Mouse (Mus musculus) myocyte (in vitro differentiated cells): ENCODE results near the gene Fpgt.

ENCODE experiments used
- MAX ChIP-seq: IDR thresholded peaks from one replicate; pipeline ENCODE4 v1.6.1; 2011; ENCODE audit warnings: low read depth, mild to moderate bottlenecking, control low read depth
- MYOD1 ChIP-seq, 3 experiments: IDR thresholded peaks; one replicate each; pipeline ENCODE4 v1.6.1; 2011; ENCODE audit warnings: control low read depth in 2 of 3, low read depth in 2 of 3, mild to moderate bottlenecking in 2 of 3, moderate library complexity in 1 of 3; ENCODE audit not compliant: insufficient read length in 2 of 3, control insufficient read depth in 1 of 3
- POLR2A ChIP-seq: IDR thresholded peaks from one replicate; pipeline ENCODE4 v1.6.1; 2011; ENCODE audit warnings: low read depth, mild to moderate bottlenecking, control low read depth, moderate library complexity; ENCODE audit not compliant: insufficient read length
- POLR2AphosphoS2 ChIP-seq: IDR thresholded peaks from one replicate; pipeline ENCODE4 v1.6.1; 2011; ENCODE audit warnings: low read depth, control low read depth; ENCODE audit not compliant: insufficient read length
- TCF12 ChIP-seq: IDR thresholded peaks from one replicate; pipeline ENCODE4 v1.6.1; 2011; ENCODE audit warnings: mild to moderate bottlenecking, control low read depth; ENCODE audit not compliant: poor library complexity, insufficient read depth, severe bottlenecking
- TCF3 ChIP-seq: IDR thresholded peaks from one replicate; pipeline ENCODE4 v1.6.1; 2011; ENCODE audit warnings: low read depth, control low read depth; ENCODE audit not compliant: insufficient read length
- USF1 ChIP-seq: IDR thresholded peaks from one replicate; pipeline ENCODE4 v1.6.1; 2011; ENCODE audit warnings: low read depth, mild to moderate bottlenecking, control low read depth, moderate library complexity

GRCm38 (mm10) chr3:155058800-155059448 lies 34.3 kb downstream of the Fpgt start:
- TF ChIP-seq POLR2A (no peak), MAX (no peak), MYOD1 (IDR thresholded peaks at IDR 0.05; ENCODE audit: control insufficient read depth in 1 of 3, insufficient read length in 2 of 3, low read depth in 2 of 3) (no peak), USF1 (no peak), POLR2AphosphoS2 (no peak), TCF12 (no peak), TCF3 (no peak)
